Mouse (Mus musculus): ENCODE data around the gene Ghdc. TPM values are rescaled to one million over a fixed set of nuclear protein-coding genes. Genes with fewer than 3 reads are reported as not detected.

Gene Ghdc
- total RNA-seq, 4 experiments from 2014 or later = 4.3 to 8.2 (median 5.7) TPM

- DNase-seq (ENCODE audit: low spot score in 2 of 2) = no peak
Measured at GRCm38 (mm10) chr11:100782568-100782967, 11.8 kb upstream of the Ghdc start.

- no peak for DNase-seq (ENCODE audit: low spot score in 2 of 2)
Measured at GRCm38 (mm10) chr11:100781763-100782475, 11.2 kb upstream of the Ghdc start.

- no peak for DNase-seq (ENCODE audit: low spot score in 2 of 2)
Measured at GRCm38 (mm10) chr11:100780247-100780646, 9.5 kb upstream of the Ghdc start.

- no peak for DNase-seq (ENCODE audit: low spot score in 2 of 2)
Measured at GRCm38 (mm10) chr11:100778069-100778468, 7.3 kb upstream of the Ghdc start.

- DNase-seq (ENCODE audit: low spot score in 2 of 2) = no peak
Measured at GRCm38 (mm10) chr11:100775921-100776320, 5.2 kb upstream of the Ghdc start.

- no peak for DNase-seq (ENCODE audit: low spot score in 2 of 2)
Measured at GRCm38 (mm10) chr11:100774261-100774660, 3.5 kb upstream of the Ghdc start.

- DNase-seq (ENCODE audit: low spot score in 2 of 2) = no peak
Measured at GRCm38 (mm10) chr11:100769980-100770379, 777 bp downstream of the Ghdc start.

- no peak for DNase-seq (ENCODE audit: low spot score in 2 of 2)
Measured at GRCm38 (mm10) chr11:100767871-100768270, 2.9 kb downstream of the Ghdc start.

GRCm38 (mm10) chr11:100766726-100767125 lies 4.0 kb downstream of the Ghdc start:
- no peak for DNase-seq (ENCODE audit: low spot score in 2 of 2)

- DNase-seq (ENCODE audit: low spot score in 2 of 2) = no peak
Measured at GRCm38 (mm10) chr11:100762831-100763230, 7.9 kb downstream of the Ghdc start, which contains the start of gene Hcrt. Hcrt (minus strand) TSS chr11:100762931.

GRCm38 (mm10) chr11:100761547-100762045 lies 9.2 kb downstream of the Ghdc start:
- DNase-seq (ENCODE audit: low spot score in 2 of 2) = peak; percentile 78 to 85

- no peak for DNase-seq (ENCODE audit: low spot score in 2 of 2)
Measured at GRCm38 (mm10) chr11:100759611-100760233, 11.0 kb downstream of the Ghdc start, which contains the start of gene Kcnh4. Kcnh4 (minus strand) TSS chr11:100759942.

GRCm38 (mm10) chr11:100758707-100759610 lies 11.8 kb downstream of the Ghdc start:
- DNase-seq (ENCODE audit: low spot score in 2 of 2) = no peak

- no peak for DNase-seq (ENCODE audit: low spot score in 2 of 2)
Measured at GRCm38 (mm10) chr11:100757566-100757965, 13.2 kb downstream of the Ghdc start.

- DNase-seq (ENCODE audit: low spot score in 2 of 2) = no peak
Measured at GRCm38 (mm10) chr11:100756476-100756875, 14.3 kb downstream of the Ghdc start.

- no peak for DNase-seq (ENCODE audit: low spot score in 2 of 2)
Measured at GRCm38 (mm10) chr11:100754693-100755057, 16.1 kb downstream of the Ghdc start.

GRCm38 (mm10) chr11:100754021-100754692 lies 16.6 kb downstream of the Ghdc start:
- DNase-seq (ENCODE audit: low spot score in 2 of 2) = no peak

GRCm38 (mm10) chr11:100752294-100752693 lies 18.5 kb downstream of the Ghdc start:
- DNase-seq (ENCODE audit: low spot score in 2 of 2) = no peak

- no peak for DNase-seq (ENCODE audit: low spot score in 2 of 2)
Measured at GRCm38 (mm10) chr11:100750127-100750526, 20.6 kb downstream of the Ghdc start.

GRCm38 (mm10) chr11:100749469-100749868 lies 21.3 kb downstream of the Ghdc start:
- no peak for DNase-seq (ENCODE audit: low spot score in 2 of 2)

- DNase-seq (ENCODE audit: low spot score in 2 of 2) = no peak
Measured at GRCm38 (mm10) chr11:100748620-100749019, 22.1 kb downstream of the Ghdc start.

Data from gastrocnemius, adult 8-10 months (tissue).